Mouse (Mus musculus): Measurements from ENCODE around the gene Clic6. TPM values are rescaled to one million over a fixed set of nuclear protein-coding genes. Genes with fewer than 3 reads are reported as not detected.

The Clic6 gene
- polyA plus RNA-seq, 1 experiment from 2014 or later, result 9.7 TPM

GRCm38 (mm10) chr16:92578915-92579653, 93.5 kb downstream of the Clic6 start:
- Histone ChIP-seq H3K36me3 (no peaks in the 10 kb centered on the region), H3K4me1 (replicated peaks) (no peaks in the 10 kb centered on the region), H3K27ac (replicated peaks) (no peak overlapping the region), H3K4me2 (no peak overlapping the region), H3K9ac (no peak overlapping the region), H3K9me3 (no peaks in the 10 kb centered on the region), H3K27me3 (no peaks in the 10 kb centered on the region), H3K4me3 (no peak overlapping the region)
- ATAC-seq (ENCODE audit: low FRiP score, low read depth), result peak; percentile 42; the same call in 1 of the 2 replicates
- 79% methylated on average over 7 of the region's 7 CpGs for WGBS

DNA sequence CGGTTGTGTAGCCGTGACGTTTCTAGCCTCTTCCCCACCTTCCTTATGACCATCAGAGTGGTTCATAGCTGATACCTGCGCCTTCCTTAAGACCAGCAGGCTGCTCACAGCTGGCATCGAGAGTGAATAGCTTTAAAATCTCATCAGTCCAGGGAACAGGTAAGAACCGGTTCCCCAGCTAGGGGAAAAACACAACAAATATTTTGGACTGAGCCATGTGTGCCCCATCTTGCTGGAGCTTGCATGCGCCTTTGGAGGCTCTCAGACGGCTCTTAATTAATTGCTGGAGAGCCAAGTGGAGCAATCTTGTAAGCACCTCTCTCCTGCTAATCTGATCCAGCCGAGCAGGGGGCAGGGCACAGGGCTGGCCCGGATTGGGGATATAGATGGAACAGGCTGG, 95.4 kb downstream of the Clic6 start:
- no peak overlapping the region for H3K9ac ChIP-seq
- no peak for ATAC-seq (ENCODE audit: low FRiP score, low read depth)
- H3K4me3 ChIP-seq, result no peak overlapping the region
- no peaks in the 10 kb centered on the region for H3K4me1 ChIP-seq (replicated peaks)
- H3K36me3 ChIP-seq, result no peaks in the 10 kb centered on the region
- no peaks in the 10 kb centered on the region for H3K9me3 ChIP-seq
- WGBS, result 89% methylated on average over 10 of the region's 10 CpGs
- no peak overlapping the region for H3K4me2 ChIP-seq
- no peak overlapping the region for H3K27ac ChIP-seq (replicated peaks)
- no peaks in the 10 kb centered on the region for H3K27me3 ChIP-seq

- no peak for ATAC-seq (ENCODE audit: low FRiP score, low read depth)
- Histone ChIP-seq H3K36me3 (no peaks in the 10 kb centered on the region), H3K9ac (no peak overlapping the region), H3K9me3 (no peaks in the 10 kb centered on the region), H3K27me3 (no peaks in the 10 kb centered on the region), H3K4me1 (replicated peaks) (no peaks in the 10 kb centered on the region), H3K4me3 (no peak overlapping the region), H3K4me2 (no peak overlapping the region), H3K27ac (replicated peaks) (no peak overlapping the region)
- 89% methylated on average over 10 of the region's 10 CpGs for WGBS
These were observed 96.2 kb downstream of the Clic6 start for GRCm38 (mm10) chr16:92581767-92582166.

DNA sequence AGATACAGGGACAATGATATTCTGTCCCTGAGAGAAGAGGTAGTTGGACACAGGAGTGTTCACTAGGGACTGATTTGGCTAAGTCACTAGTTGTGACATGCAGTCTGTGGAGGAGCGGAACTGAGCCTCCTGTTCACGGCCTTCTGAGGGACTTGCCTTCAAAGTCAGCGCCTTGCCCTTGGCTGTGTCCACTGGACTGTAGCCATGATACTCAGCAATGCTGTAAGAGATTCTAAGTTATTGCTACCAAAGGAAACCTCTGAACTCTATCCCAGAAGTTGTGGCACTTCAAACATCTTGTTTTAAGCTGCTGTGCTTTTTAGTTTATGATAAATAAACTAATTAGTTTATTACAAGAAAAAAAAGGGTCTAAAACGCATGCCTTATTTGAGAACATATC, 102.3 kb downstream of the Clic6 start:
- Histone ChIP-seq H3K4me2 (no peak overlapping the region), H3K9ac (no peak overlapping the region), H3K4me1 (replicated peaks) (no peaks in the 10 kb centered on the region), H3K27ac (replicated peaks) (no peak overlapping the region), H3K9me3 (no peaks in the 10 kb centered on the region), H3K27me3 (no peaks in the 10 kb centered on the region), H3K4me3 (no peak overlapping the region), H3K36me3 (no peaks in the 10 kb centered on the region)
- no peak for ATAC-seq (ENCODE audit: low FRiP score, low read depth)
- WGBS, result 86% methylated on average over 4 of the region's 4 CpGs

Other genes starting within 250 kb of the Clic6 start
- 23.0 and 31.7 TPM in 2 replicates for gene Kcne2, start 193.3 kb upstream of the Clic6 start, polyA plus RNA-seq (2015; fragmentation: Nextera tagmentation; extraction: Ambion mirVana)
- gene Smim11, start 184.4 kb upstream of the Clic6 start, polyA plus RNA-seq (2015; fragmentation: Nextera tagmentation; extraction: Ambion mirVana), result 59.3 and 71.4 TPM in 2 replicates
- gene Fam243, start 164.3 kb upstream of the Clic6 start, polyA plus RNA-seq (2015; fragmentation: Nextera tagmentation; extraction: Ambion mirVana), result 0.08 TPM in 1 of 2 replicates, not detected in the other
- 0.27 TPM in 1 of 2 replicates, not detected in the other for gene Kcne1, start 126.3 kb upstream of the Clic6 start, polyA plus RNA-seq (2015; fragmentation: Nextera tagmentation; extraction: Ambion mirVana)
- 73.3 and 79.7 TPM in 2 replicates for gene Rcan1, start 14.9 kb upstream of the Clic6 start, polyA plus RNA-seq (2015; fragmentation: Nextera tagmentation; extraction: Ambion mirVana)

Measured in hindbrain, embryonic 15.5 days (tissue).